In the genomic region with DNA sequence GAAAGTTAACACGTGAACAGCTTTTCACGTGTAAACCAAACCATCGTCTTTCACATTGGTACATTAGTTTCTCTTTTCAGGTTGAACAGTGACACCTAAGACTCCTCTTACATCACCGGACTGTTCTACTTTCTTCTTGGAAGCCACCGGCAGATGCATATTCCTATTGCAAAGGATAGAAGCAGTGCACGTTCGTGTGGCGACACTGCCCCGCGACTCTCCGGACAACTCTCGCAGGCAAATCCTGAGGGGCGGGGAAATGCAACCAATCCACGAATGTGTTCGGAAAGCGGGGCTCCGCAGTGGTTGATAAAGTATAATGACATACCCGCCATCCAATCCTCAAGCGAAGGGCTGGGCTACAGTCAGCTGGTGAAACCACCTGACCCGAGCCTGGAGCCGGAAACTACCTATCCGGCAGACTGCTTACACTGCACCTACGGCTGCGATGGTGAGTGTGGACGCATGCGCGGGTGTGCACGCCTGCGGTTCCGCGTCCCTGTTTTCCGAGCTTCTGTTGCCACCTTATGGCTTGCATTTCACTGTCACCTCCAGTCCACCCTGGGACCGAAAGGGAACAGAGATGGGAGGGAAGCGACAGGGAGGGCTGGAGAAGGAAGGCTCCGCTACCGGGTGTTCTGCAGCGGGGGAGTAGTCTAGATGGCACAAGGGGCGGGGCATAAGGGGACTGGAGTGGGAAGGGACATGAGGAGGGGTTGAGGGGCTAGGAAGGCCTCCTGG, we compare ENCODE assay signal across 8 mouse cellular contexts. TPM values are rescaled to one million over a fixed set of nuclear protein-coding genes. Genes with fewer than 3 reads are reported as not detected.
DNase-seq lines count a peak whose midpoint lies in the region; ATAC-seq lines count a peak whose summit lies in the region.

Lamtor4 (plus strand) TSS at position 130 of the 741 bp plus-strand sequence.

- DNase-seq in ES-CJ7 (ENCODE audit: low read depth, low spot score): peak; percentile 98
- peak; percentile 94 for DNase-seq in cerebellum, adult 11 months
- peak; percentile 98 for DNase-seq in forebrain, embryonic 14.5 days (ENCODE audit: low spot score)
- DNase-seq in heart, postnatal 14 days: peak; percentile 88 to 91
- peak; percentile 97 for DNase-seq in layer of hippocampus, adult 11-12 months (ENCODE audit: low spot score)
- DNase-seq in lung, adult 18-20 months: peak; percentile 97
- DNase-seq in testis, postnatal 14 days (ENCODE audit: low spot score): peak; percentile 95

- peak; percentile 100 for ATAC-seq in forebrain, embryonic 14.5 days
- ATAC-seq in neural tube, embryonic 15.5 days (ENCODE audit: low FRiP score): peak; percentile 100

- WGBS in forebrain, embryonic 14.5 days: under 1% methylated on average over 38 of the region's 38 CpGs
- under 1% methylated on average over 38 of the region's 38 CpGs for WGBS in neural tube, embryonic 15.5 days

- peak within 1 kb of the TSS; percentile 63 for H3K4me3 ChIP-seq in forebrain, embryonic 14.5 days (ENCODE audit: low read depth, low read length)
- peak within 1 kb of the TSS; percentile 73 for H3K4me3 ChIP-seq in neural tube, embryonic 15.5 days (replicated peaks)

- intact Hi-C loops in heart, postnatal 14 days (cut with DNase I): loop anchor here (5.0 kb wide), 1 partner anchor 187 kb away; the partner anchor contains the start of gene Zfp157

- H3K4me1 ChIP-seq in forebrain, embryonic 14.5 days (ENCODE audit: control insufficient read depth, insufficient read depth, low read length): peaks cover 8% of the 10 kb centered on the region
- peaks cover 30% of the 10 kb centered on the region for H3K4me1 ChIP-seq in neural tube, embryonic 15.5 days

- H3K9ac ChIP-seq in forebrain, embryonic 14.5 days (ENCODE audit: low read length): peak within 1 kb of the TSS; percentile 61
- H3K9ac ChIP-seq in neural tube, embryonic 15.5 days (replicated peaks): peak within 1 kb of the TSS; percentile 79

- peak within 1 kb of the TSS; percentile 63 for H3K27ac ChIP-seq in forebrain, embryonic 14.5 days (ENCODE audit: low read depth, low read length)
- H3K27ac ChIP-seq in neural tube, embryonic 15.5 days (replicated peaks): peak within 1 kb of the TSS; percentile 91

- peak within 1 kb of the TSS; percentile 52 for H3K4me2 ChIP-seq in forebrain, embryonic 14.5 days (ENCODE audit: low read length)
- H3K4me2 ChIP-seq in neural tube, embryonic 15.5 days: peak within 1 kb of the TSS; percentile 92

- H3K36me3 ChIP-seq in forebrain, embryonic 14.5 days (ENCODE audit: control insufficient read depth, insufficient read depth, low read length): peaks cover 24% of the 10 kb centered on the region
- H3K36me3 ChIP-seq in neural tube, embryonic 15.5 days: peaks cover 23% of the 10 kb centered on the region

- H3K9me3 ChIP-seq in forebrain, embryonic 14.5 days (replicated peaks; ENCODE audit: control insufficient read depth, low read length): no peaks in the 10 kb centered on the region
- no peaks in the 10 kb centered on the region for H3K9me3 ChIP-seq in neural tube, embryonic 15.5 days (replicated peaks)

- H3K27me3 ChIP-seq in forebrain, embryonic 14.5 days (replicated peaks; ENCODE audit: control insufficient read depth, insufficient read depth, low read length): no peaks in the 10 kb centered on the region; the same call in 1 of the 2 replicates
- H3K27me3 ChIP-seq in neural tube, embryonic 15.5 days (replicated peaks): no peaks in the 10 kb centered on the region

RNA-seq across cellular contexts. Expression of gene Lamtor4, which starts in this region (rescaled TPM):
- polyA plus RNA-seq in forebrain, embryonic 14.5 days (2014; fragmentation: Nextera tagmentation; extraction: Ambion mirVana): 73.7 and 88.2 TPM in 2 replicates
- total RNA-seq in heart, postnatal 14 days (2021): 10 to 100 TPM; 59.2 to 63.4 TPM
- polyA plus RNA-seq in neural tube, embryonic 15.5 days (2015; fragmentation: Nextera tagmentation; extraction: Ambion mirVana): 113 and 121 TPM in 2 replicates

Comparison
In these comparisons a context has a peak if more than half of its experiments do, and no peak if none do; other contexts are left out.
1. Peak in every context shown above with its lines: DNase-seq, ATAC-seq, H3K4me3 ChIP-seq and H3K27ac ChIP-seq.